Mouse (Mus musculus): ENCODE measurements around the gene L2hgdh.

- TF ChIP-seq CTCF (IDR thresholded peaks at IDR 0.05; ENCODE audit: low read depth), result no peak
- TF ChIP-seq EP300 (IDR thresholded peaks at IDR 0.05; ENCODE audit: low read depth), result no peak
Observed at GRCm38 (mm10) chr12:69753936-69754335, 29.3 kb upstream of the L2hgdh start.

Measured in heart, postnatal 0 days (tissue).